Mouse (Mus musculus): ENCODE measurements around the gene Gm20388.

DNA sequence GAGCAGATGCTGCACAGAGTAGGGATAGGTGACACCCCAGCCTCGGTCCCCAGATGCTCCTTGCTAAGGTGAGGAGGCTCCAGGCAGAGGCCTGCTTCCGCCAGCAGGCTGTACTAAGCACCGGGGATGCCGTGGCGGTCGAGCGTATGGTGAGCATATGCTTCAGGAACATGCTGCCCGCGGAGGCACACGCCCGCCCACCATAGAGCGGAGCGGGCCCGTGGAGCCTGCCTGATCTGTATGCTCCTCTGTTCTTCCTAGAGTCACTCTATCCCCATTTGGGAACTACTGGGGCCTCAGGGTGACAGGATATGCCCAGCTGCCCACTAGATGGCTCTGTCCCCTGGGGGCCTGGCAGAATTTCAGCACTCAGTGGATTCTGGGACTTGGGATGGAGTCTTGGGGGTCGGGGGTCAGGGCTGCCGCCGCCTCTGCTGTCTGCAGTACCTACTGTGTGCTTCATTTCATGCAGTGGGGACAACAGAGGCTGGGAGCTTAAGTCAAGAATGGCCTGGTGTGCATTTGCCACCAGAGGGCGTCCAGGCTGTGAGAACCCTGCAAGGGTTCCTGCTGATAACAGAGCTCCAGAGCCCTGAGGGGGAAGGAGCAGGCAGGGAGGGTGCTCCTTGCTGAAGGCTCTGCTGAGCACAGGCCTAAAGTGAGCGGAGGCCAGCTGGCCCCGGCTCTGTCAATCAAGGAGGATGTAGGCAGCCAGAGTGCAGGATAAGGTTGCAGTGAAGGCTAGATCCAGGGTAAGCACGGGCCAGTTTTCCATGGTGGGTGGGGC lies 377.7 kb downstream of the Gm20388 start:
- TF ChIP-seq CTCF (IDR thresholded peaks at IDR 0.05; ENCODE audit: borderline replicate concordance, insufficient read depth, low read depth, low read length) (peak; percentile 76), POLR2A (IDR thresholded peaks at IDR 0.05; ENCODE audit: borderline replicate concordance, insufficient read depth, low read length) (no peak)
